Mouse (Mus musculus): Measurements from ENCODE around the gene Senp7. TPM values are rescaled to one million over a fixed set of nuclear protein-coding genes. Genes with fewer than 3 reads are reported as not detected.
"Not testable (repeated sequence)": the region's sequence is repeated elsewhere in the genome, so short reads cannot be mapped to it uniquely, and the experiment has no call there.

Senp7 gene
- total RNA-seq, 2 experiments from 2014 or later, result 27.9 to 51.8 TPM

DNA sequence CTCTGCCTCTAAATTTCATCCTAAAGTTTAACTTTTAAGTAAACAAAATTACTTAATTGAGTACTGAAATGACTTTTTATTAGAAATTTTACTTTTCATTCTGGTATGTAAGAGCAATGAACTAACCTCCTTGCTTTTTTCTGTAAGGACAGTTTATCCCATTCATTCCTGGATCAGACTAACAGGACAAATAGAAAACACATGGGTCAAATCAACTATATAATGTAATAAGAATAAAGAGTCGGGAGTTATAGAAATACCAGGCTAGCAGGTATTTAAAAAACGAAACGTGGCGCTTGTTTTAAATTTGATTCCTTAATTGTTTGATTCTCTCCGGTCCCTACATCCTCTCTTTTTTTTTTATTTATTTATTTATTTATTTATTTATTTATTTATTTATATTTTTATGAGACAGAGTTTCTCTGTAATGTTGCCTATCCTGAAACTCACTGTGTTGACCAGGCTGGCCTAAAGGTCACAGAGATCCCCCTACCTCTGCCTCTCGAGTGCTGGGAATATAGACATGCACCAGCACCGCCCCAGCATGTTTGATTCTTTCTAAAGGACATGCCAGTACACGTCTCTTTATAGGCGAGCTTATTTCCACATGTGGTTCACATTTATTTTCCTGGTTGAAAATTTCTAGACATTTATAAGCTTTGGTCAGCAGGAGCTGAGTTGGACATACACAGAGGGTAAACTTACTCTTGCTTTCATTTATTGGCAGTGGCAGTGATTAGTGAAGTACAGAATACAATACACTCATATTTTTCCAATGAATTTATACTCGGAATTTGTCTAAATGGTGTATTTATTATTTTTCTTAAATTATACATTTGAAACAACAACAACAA, 69.4 kb downstream of the Senp7 start:
- ATAC-seq (replicated peaks; ENCODE audit: low FRiP score, low TSS enrichment, poor library complexity, severe bottlenecking), result no peak

DNA sequence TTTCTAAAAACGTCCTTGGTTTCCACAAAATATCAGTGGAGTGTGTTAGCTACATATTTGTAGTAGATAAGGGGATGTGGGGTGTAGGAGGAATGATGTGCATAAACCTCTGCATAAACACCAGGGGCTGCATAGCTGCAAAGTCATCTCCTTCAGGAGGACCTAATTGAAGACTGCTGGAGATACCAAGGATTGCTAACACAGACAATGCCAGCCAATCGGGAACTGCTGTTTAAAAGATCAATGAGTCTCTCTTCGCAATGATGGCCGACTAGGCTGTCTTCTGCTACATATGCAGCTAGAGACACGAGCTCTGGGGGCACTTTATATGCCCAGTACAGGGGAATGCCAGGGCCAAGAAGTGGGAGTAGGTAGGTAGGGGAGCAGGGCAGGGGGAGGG, 74.4 kb downstream of the Senp7 start:
- ATAC-seq (replicated peaks; ENCODE audit: low FRiP score, low TSS enrichment, poor library complexity, severe bottlenecking), result no peak

DNA sequence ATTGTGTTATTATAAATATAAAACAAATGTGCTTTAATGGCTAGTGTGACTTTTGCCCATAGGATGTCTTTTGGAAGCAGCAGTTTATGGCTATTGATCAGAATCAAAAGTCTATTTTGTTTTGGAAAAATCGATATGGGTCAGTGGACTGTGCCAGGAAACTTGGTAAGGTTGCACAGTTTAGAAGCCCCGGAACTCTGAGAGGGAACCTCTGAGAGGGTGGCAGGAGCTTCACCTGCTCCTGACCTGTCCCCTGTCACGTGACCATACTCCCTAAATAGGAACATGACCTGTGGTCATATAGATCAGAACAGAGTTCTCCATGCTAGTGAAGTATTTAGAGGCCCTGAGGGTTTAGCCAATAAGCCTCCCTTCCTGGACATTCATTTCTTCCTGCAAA, 75.9 kb downstream of the Senp7 start:
- no peak for ATAC-seq (replicated peaks; ENCODE audit: low FRiP score, low TSS enrichment, poor library complexity, severe bottlenecking)

DNA sequence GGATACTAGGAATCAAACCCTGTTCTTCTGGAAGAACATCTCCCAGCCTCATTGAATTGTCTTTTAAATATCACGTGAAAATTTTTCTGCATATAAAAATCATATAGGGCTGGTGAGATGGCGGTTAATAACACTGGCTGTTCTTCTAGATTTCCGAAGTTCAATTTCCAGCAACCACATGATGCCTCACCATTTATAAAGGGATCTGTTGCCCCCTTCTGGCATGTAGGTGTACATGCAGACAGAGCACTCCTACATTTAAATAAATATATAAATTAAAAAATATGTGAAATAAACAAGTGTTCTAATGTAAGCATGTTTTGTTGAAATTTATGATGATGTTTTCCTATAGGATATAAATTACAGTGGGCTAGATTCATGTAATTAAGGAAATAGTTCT, 83.5 kb downstream of the Senp7 start:
- peak; percentile 88 for ATAC-seq (replicated peaks; ENCODE audit: low FRiP score, low TSS enrichment, poor library complexity, severe bottlenecking)

DNA sequence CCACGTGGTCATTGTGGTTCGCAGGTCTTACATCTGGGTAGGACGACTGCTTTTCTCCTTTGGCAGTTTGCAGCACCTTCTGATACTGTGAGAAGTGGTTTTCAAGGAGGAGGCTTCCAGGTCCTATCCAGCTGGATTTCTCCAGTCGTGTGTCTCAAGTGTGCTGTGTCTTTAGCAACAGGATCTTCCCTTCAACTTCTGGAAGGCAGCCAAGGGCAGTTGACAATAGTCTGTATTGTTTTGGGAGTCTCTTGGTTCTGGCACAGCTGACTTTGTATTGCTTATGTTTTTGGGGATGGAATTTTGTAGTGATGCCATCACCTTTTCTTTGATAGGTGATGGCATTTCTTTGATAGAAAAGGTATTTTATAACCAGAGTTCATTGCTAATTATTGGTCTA, 86.0 kb downstream of the Senp7 start:
- ATAC-seq (replicated peaks; ENCODE audit: low FRiP score, low TSS enrichment, poor library complexity, severe bottlenecking), result no peak; the same call in 1 of the 2 replicates

DNA sequence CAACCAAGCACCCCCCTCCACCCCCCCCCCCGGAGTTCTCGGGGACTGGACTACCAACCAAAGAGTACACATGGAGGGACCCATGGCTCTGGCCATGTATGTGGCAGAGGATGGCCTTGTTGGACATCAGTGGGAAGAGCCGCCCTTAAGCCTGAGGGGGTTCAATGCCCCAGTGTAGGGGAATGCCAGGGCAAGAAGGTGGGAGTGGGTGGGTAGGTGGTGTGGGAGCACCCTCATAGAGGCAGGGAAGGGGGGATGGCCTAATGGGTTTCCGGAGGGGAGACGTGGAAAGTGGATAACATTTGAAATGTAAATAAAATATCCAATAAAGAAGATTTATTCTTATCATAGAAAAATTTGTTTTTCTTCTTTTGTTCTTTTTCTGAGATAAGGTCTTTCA, 89.5 kb downstream of the Senp7 start:
- ATAC-seq (replicated peaks; ENCODE audit: low FRiP score, low TSS enrichment, poor library complexity, severe bottlenecking), result not testable (repeated sequence)

DNA sequence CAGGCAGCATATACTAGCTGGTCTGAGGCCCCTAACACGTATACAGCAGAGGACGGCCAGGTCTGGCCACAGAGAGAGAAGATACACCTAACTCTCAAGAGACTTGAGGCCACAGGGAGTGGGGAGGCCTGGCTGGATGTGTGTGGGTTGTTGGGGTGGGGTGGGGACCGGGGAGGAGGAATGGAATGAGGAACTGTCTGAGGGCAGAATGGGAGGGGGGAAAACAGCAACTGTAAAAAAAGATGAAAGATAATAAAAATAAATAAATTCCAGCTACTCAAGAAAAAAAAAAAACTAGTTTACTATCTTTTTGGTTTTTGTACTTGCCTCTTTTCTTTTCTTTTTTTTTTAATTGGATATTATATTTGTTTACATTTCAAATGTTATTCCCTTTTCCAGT, 91.8 kb downstream of the Senp7 start:
- ATAC-seq (replicated peaks; ENCODE audit: low FRiP score, low TSS enrichment, poor library complexity, severe bottlenecking), result no peak

DNA sequence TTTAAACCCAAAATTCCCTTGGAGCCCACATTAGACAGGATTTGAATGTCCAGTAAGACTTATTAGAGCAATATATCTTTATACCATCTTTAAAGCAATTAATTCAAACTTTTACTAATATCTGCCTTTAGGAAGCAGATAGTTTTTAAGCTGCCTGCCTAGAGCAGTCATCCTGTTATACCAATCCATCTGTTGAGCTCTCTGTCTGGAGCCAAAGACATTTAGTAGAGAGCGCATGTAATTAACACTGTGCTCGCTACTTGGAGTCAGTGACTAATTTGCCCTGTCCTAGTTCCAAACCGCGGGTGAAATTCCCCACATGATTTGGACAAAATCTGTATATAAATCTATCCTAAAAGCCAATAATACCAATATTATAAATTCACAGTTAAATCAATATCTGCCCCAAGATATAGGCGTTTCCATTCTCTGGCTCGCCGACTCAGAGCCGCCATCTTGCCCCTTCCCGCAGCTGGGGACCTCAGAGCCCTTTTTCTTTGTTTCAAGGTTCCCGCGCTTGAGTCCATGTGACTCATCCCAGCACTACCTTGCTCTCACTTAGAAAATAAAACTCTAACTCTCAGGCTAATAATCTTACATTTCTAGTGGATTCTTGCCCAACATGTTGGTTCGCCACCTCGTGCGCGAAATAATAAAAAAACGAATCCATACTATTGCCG, 96.9 kb downstream of the Senp7 start:
- ATAC-seq (replicated peaks; ENCODE audit: low FRiP score, low TSS enrichment, poor library complexity, severe bottlenecking), result no peak

DNA sequence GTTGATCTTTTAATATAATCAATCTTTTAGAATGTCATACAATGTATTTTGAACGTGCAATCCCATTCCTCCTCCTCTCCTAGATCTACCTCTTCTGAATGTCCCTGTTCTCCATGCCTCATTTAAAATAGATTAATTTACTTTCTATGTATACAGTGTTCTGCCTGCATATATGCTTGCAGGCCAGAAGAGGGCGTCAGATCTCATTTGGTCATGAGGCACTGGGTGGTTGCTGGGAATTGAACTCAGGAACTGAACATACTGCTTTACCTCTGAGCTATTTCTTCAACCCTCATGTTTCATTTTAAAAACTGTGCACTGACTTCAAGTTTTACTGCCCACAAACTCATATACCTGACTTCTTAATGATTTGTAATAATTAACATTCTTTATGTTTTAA, 99.5 kb downstream of the Senp7 start:
- 0 out of 2 replicates have a peak, but pooled peaks have one; percentile 55 for ATAC-seq (replicated peaks; ENCODE audit: low FRiP score, low TSS enrichment, poor library complexity, severe bottlenecking)

DNA sequence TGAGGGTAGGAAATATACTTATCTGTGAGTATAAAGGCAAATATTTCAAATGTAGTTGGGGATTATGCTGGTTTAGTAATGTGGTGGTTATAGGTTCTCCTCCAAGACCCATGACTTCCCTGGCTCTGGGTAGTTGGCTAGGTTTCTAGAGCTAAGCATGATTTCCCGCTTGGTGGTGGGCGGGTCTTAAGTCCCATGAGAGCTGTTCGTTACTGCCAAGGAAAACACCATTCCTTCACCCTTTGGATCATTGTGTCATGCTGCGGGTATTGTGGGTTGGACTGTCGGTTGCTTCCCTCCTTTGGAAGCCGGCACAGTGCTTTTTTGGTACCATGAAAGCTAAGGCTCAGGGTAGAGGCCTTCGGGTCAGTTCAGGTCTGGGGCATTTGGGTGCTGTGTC, 115.3 kb downstream of the Senp7 start:
- ATAC-seq (replicated peaks; ENCODE audit: low FRiP score, low TSS enrichment, poor library complexity, severe bottlenecking), result no peak

DNA sequence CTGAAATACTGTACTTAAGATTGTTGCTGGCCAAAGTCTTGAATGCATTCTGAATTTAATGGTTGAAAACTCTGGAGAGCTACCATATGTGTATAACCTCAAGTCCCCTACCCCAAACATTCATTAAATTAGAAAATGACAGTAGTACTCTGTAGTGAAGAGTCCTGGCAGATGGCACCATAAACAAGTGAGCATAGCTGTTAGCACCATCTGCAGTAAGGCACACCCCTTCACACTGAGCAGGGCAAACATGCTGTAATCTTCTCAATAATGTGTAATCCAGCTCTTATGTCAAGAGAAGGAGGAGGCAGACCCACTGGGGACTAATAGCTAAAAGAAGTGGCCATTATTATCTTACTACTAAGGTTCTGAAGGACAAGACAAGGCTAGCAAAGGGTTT, 122.1 kb downstream of the Senp7 start:
- no peak for ATAC-seq (replicated peaks; ENCODE audit: low FRiP score, low TSS enrichment, poor library complexity, severe bottlenecking)

DNA sequence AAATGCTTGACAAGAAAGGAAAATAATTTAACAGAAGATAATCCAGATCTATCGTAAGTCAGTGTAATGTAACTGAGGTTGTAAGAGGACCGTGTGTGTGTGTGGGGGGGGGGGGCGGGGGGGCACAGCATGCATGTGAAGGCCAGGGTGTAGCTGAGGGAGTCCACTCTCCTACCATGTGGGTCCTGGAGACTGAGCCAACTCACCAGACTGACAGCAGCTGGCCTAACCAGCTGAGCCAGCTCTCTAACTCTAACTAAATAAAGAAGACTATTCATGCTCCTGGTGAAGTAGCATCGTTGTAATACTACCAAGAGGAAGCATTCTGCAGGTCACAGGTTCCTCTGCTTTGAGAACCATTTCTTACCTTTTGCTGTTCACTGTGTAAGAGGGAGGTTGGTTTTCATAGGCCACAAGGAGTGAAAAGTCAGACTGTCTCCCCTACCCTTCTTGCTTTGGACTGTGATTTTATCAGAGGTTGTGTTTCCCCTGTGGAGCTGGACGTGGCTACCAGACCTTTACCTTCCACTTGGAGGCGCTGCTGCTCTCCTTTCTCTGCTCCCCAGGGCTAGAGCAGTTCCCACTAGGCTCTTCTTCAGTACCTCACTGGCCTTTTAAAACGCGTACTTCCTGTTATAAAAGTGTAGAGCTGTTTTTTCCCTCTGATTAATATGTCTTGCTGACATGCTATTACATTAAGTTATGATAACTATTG, 127.9 kb downstream of the Senp7 start:
- ATAC-seq (replicated peaks; ENCODE audit: low FRiP score, low TSS enrichment, poor library complexity, severe bottlenecking), result peak; percentile 63; the same call in 1 of the 2 replicates

DNA sequence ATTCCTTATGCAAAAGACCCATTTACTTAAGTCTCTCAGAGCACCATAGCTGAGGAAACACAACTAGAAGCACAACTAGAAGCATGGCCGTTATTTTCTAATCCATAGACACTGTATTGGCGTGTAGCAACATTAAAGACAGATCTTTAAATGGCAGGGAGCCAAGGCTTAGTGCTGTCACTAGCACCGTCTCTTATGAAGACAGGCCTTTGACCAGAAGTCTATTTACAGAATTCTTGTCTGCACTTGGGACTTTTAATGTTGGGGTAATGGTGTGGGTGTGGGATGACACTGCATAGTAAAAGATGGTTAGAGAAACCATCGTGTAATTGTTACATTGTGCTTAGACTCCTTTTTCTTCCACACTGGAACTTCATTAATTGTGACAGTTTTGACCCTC, 138.7 kb downstream of the Senp7 start:
- ATAC-seq (replicated peaks; ENCODE audit: low FRiP score, low TSS enrichment, poor library complexity, severe bottlenecking), result no peak

DNA sequence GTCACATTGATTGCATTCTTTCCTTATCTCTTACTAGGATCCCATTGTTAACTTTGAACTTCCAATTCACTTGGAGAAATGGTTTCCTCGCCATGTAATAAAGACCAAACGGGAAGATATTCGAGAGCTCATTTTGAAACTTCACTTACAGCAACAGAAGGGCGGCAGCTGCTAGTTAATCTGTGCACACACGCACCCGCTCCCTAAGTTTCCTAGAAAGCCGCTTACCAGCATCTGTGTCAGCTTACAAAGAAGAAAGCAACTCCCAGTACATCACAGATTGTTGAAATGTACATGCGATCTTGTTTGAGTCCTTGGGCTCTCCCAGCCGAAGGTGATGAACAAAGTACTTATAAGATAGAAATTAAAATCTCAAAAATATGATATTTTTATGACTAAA, 140.1 kb downstream of the Senp7 start:
- ATAC-seq (replicated peaks; ENCODE audit: low FRiP score, low TSS enrichment, poor library complexity, severe bottlenecking), result no peak

DNA sequence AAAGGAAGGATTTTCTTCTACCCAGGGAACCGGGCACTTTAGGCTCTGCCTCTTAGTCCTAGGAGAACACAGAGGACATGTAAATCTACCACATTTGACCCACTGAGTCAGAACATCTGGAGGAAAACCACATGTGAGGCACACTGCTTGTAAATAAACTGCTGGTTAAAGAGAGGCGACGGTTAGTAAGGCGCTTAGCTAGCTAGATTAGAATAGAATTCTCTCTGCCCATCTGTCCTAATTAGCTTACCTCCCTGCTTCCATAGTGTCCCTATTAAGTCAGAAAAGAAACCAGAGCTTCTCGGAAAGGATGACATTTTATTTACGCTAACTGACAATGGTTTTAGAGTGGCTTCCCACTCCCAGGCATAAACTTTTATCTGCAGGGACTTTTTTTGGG, 155.9 kb downstream of the Senp7 start, which contains the start of gene Impg2:
Gene Impg2 (plus strand): TSS at position 263 of the 400 bp plus-strand sequence.
- no peak for ATAC-seq (replicated peaks; ENCODE audit: low FRiP score, low TSS enrichment, poor library complexity, severe bottlenecking)

DNA sequence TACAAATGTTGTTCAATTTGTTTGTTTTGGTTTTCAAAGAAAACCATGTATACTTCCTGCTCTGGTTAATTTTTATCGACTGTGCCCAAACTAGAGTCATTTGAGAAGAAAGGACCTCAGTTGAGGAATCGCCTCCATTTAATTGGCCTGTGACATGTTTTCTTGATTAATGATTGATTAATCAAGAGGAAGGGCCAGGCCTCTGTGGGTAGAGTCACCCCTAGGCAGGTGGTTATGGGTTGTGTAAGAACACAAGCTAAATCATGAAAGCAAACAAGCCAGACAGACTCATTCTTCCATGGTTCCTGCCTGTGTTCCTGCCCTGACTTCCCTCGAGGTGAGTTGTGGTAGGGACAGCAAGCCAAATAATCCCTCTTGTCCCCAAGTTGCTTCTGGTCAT, 164.6 kb downstream of the Senp7 start:
- no peak for ATAC-seq (replicated peaks; ENCODE audit: low FRiP score, low TSS enrichment, poor library complexity, severe bottlenecking)

DNA sequence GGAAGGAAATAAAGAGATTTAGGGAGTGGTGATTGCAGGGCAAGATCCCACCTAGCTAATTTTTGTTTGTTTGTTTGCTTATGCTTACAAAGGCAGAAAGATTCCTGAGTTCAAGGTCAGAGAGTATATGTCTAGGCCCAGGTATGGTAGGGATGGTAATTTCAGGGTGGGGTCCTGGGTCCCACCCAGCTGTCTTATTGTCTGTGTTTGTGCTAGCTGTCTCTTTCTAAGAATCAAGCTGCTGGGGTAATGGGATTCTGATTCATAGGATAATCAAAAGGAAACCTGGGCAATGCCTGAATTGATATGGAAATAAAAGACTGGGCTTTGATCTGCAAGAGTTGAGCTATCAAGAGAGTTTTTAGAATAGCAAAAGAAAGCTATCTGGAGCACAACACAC, 179.5 kb downstream of the Senp7 start:
- no peak for ATAC-seq (replicated peaks; ENCODE audit: low FRiP score, low TSS enrichment, poor library complexity, severe bottlenecking)

DNA sequence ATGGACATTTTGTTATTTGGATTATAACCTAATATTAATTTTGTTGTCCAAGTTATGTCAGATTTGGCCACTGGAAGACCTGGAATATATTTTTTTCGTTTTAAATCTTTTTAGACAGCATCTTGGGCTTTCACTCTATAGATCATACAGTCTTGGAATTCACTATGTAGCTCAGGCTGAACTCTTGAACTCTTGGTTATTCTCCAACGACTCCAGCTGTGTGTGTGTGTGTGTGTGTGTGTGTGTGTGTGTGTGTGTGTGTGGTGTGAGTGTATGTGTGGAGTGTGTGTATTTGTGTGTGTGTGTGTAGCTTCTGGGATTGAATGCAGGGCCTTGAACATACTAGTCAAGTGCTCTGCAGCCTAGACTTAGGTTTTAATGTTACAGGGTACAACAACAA, 181.3 kb downstream of the Senp7 start:
- no peak for ATAC-seq (replicated peaks; ENCODE audit: low FRiP score, low TSS enrichment, poor library complexity, severe bottlenecking)

DNA sequence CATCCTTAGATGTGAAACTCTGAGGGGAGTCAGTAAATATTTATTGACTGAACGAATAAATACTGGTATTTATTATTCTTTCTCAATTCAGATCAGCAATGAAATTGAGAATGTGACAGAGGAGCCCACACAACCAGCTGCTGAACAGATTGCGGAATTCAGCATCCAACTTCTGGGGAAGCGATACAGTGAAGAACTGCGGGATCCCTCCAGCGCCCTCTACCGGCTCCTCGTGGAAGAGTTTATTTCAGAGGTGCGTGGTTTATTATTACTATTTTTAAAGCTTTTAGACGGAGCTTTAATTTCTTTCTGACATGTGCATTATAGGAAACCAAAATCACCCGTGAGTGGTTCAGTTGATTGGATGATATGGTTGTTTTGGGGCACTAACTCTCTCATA, 183.2 kb downstream of the Senp7 start:
- ATAC-seq (replicated peaks; ENCODE audit: low FRiP score, low TSS enrichment, poor library complexity, severe bottlenecking), result no peak

DNA sequence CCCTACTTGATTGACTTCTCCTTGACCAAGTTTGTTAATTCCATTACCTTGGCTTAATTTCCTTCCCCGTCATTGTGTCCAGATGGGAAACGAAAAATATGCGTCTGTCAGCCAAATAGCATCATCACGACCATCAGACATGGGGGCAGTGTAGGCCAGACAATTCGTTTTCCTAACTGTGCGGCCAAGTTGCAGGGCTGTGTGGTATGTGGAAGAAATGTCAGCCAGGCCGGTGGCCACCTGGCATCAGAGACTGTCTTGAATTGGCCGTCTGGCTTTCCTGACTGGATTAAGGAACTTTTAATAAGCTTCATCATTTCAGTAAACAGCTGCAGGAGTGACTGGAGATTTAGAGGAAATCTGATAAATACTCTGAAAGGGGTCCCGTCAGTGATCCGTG, 184.6 kb downstream of the Senp7 start:
- no peak for ATAC-seq (replicated peaks; ENCODE audit: low FRiP score, low TSS enrichment, poor library complexity, severe bottlenecking)

All from megakaryocyte-erythroid progenitor cell, adult 5-6 weeks (primary cell).